27 mouse cellular contexts compared by ENCODE assay signal in genomic region chr17:11768971-11769370, GRCm38 (mm10).
A peak's percentile ranks its signal among the peaks of the same experiment; 100 is the strongest.
DNase-seq lines count a peak whose midpoint lies in the region; ATAC-seq and TF ChIP-seq lines count a peak whose summit lies in the region.
"Had no signal": no experiment of that assay in that cellular context is flagged by ENCODE, and none has a peak within 500 bp of the region (broad histone marks: within the 10 kb centered on the region; RNA-seq: fewer than 3 reads in every experiment).

No protein-coding gene starts in this region.

- no peak overlapping the region for H3K4me2 ChIP-seq in midbrain, postnatal 0 days (ENCODE audit: low read depth, low read length, poor library complexity, severe bottlenecking)
- no peak overlapping the region for H3K4me2 ChIP-seq in midbrain, embryonic 13.5 days (replicated peaks)
- H3K4me2 ChIP-seq: embryonic facial prominence, embryonic 13.5 days; intestine, embryonic 15.5 days; liver, embryonic 15.5 days; lung, embryonic 14.5 days; midbrain, embryonic 11.5 days had no signal

- no peak overlapping the region for H3K4me3 ChIP-seq in midbrain, postnatal 0 days (ENCODE audit: low read depth, low read length)
- H3K4me3 ChIP-seq in midbrain, embryonic 13.5 days (replicated peaks), result no peak overlapping the region
- H3K4me3 ChIP-seq: embryonic facial prominence, embryonic 13.5 days; forebrain, embryonic 10.5 days; hindbrain, embryonic 10.5 days; intestine, embryonic 15.5 days; liver, embryonic 15.5 days had no signal

- no peaks in the 10 kb centered on the region for H3K36me3 ChIP-seq in midbrain, postnatal 0 days (ENCODE audit: insufficient read depth, low read length)
- no peaks in the 10 kb centered on the region for H3K36me3 ChIP-seq in midbrain, embryonic 13.5 days
- H3K36me3 ChIP-seq: embryonic facial prominence, embryonic 13.5 days; forebrain, embryonic 10.5 days; hindbrain, embryonic 10.5 days; intestine, embryonic 15.5 days; liver, embryonic 15.5 days had no signal

- WGBS in midbrain, postnatal 0 days, result 91% methylated on average over 1 of the region's 1 CpGs
- 76% methylated on average over 1 of the region's 1 CpGs for WGBS in midbrain, embryonic 13.5 days

- no peak overlapping the region for H3K9ac ChIP-seq in midbrain, postnatal 0 days (replicated peaks; ENCODE audit: low read length, poor library complexity, severe bottlenecking)
- no peak overlapping the region for H3K9ac ChIP-seq in midbrain, embryonic 13.5 days (replicated peaks)
- H3K9ac ChIP-seq: embryonic facial prominence, embryonic 13.5 days; forebrain, postnatal 0 days; intestine, embryonic 15.5 days; liver, embryonic 15.5 days; lung, embryonic 14.5 days had no signal

- peak; percentile 30 for DNase-seq in midbrain, postnatal 0 days (ENCODE audit: low spot score)
- peak; percentile 78 for DNase-seq in cerebellum, adult 11-12 months
- peak; percentile 81 for DNase-seq in cerebellum, adult 9-10 months
- peak; percentile 40 to 58 for DNase-seq in cerebellum, postnatal 36 days
- no peak for DNase-seq in spleen, postnatal 36 days (ENCODE audit: low spot score in 2 of 2)
- DNase-seq in liver, result no peak
- DNase-seq: adrenal gland, postnatal 25 days; B cell, adult 2 months; forebrain, postnatal 0 days; gastrocnemius, postnatal 14 days; heart, postnatal 14 days; kidney, adult 8-10 months; kidney, postnatal 4 days; layer of hippocampus, postnatal 36 days; lung, embryonic 14.5 days; lung, postnatal 14 days; right cerebral cortex, postnatal 4 days; thymus, postnatal 4 days had no signal

- no peak for ATAC-seq in midbrain, postnatal 0 days (ENCODE audit: low FRiP score)
- no peak for ATAC-seq in midbrain, embryonic 13.5 days
- ATAC-seq: forebrain, postnatal 0 days; hindbrain, embryonic 16.5 days; intestine, embryonic 15.5 days had no signal

- no peaks in the 10 kb centered on the region for H3K9me3 ChIP-seq in midbrain, postnatal 0 days (ENCODE audit: low read length)
- no peaks in the 10 kb centered on the region for H3K9me3 ChIP-seq in midbrain, embryonic 13.5 days
- H3K9me3 ChIP-seq: embryonic facial prominence, embryonic 13.5 days; forebrain, embryonic 10.5 days; hindbrain, embryonic 10.5 days; intestine, embryonic 15.5 days; liver, embryonic 15.5 days had no signal

- TF ChIP-seq CTCF in midbrain, postnatal 0 days (IDR thresholded peaks at IDR 0.05), result no peak

- no peaks in the 10 kb centered on the region for H3K27me3 ChIP-seq in midbrain, postnatal 0 days (ENCODE audit: insufficient read depth, low read length)
- no peaks in the 10 kb centered on the region for H3K27me3 ChIP-seq in midbrain, embryonic 13.5 days
- H3K27me3 ChIP-seq: embryonic facial prominence, embryonic 13.5 days; intestine, embryonic 15.5 days; liver, embryonic 15.5 days had no signal

- H3K4me1 ChIP-seq in midbrain, postnatal 0 days (ENCODE audit: insufficient read depth, low read length), result no peaks in the 10 kb centered on the region; the same call in 1 of the 2 replicates
- H3K4me1 ChIP-seq in midbrain, embryonic 13.5 days (replicated peaks), result peaks cover 20% of the 10 kb centered on the region
- H3K4me1 ChIP-seq: intestine, embryonic 15.5 days; liver, embryonic 15.5 days had no signal

- no peak overlapping the region for H3K27ac ChIP-seq in midbrain, postnatal 0 days (ENCODE audit: low read depth, low read length)
- H3K27ac ChIP-seq in midbrain, embryonic 13.5 days, result no peak overlapping the region
- H3K27ac ChIP-seq: embryonic facial prominence, embryonic 13.5 days; hindbrain, embryonic 10.5 days; intestine, embryonic 15.5 days; kidney, postnatal 0 days; liver, embryonic 15.5 days had no signal

Comparison
In these comparisons a context has a peak if more than half of its experiments do, and no peak if none do; other contexts are left out.
1. DNase-seq: peak in midbrain, postnatal 0 days (single experiment), cerebellum, adult 11-12 months (single experiment), cerebellum, adult 9-10 months (single experiment) and cerebellum, postnatal 36 days (2 of 2); none in spleen, postnatal 36 days (0 of 2) and liver (single experiment).